Mouse (Mus musculus) megakaryocyte, embryonic 14.5 days (primary cell): Measurements from ENCODE around the gene Arhgap22. TPM values are rescaled to one million over a fixed set of nuclear protein-coding genes. Genes with fewer than 3 reads are reported as not detected.

Source experiments
- H3K27me3 ChIP-seq: replicated peaks from 2 replicates; pipeline ENCODE3; 2012; ENCODE audit warnings: inconsistent platforms
- H3K36me3 ChIP-seq: replicated peaks from 2 replicates; pipeline ENCODE3; 2012; ENCODE audit warnings: low read length, inconsistent platforms, mixed read lengths
- H3K4me1 ChIP-seq: 2 replicates; pipeline ENCODE4 v1.6.1; 2012; ENCODE audit warnings: inconsistent platforms
- H3K4me3 ChIP-seq: replicated peaks from 2 replicates; pipeline ENCODE3; 2012; ENCODE audit warnings: moderate library complexity, mild to moderate bottlenecking, inconsistent platforms
- H3K9me3 ChIP-seq: 2 replicates; pipeline ENCODE4 v1.6.1; 2012; ENCODE audit warnings: inconsistent platforms
- FLI1 ChIP-seq: IDR thresholded peaks from 2 replicates; pipeline ENCODE4 v1.6.1; 2012; ENCODE audit warnings: low read length, inconsistent platforms, mixed read lengths
- GATA1 ChIP-seq: IDR thresholded peaks from 3 replicates; pipeline ENCODE4 v1.6.1; 2012; ENCODE audit warnings: mixed read lengths, low read length, inconsistent platforms, borderline replicate concordance
- polyA plus RNA-seq: library from polyadenylated mRNA; stranded (reverse); fragments of >175 nt; gene quantifications from 2 replicates; pipeline ENCODE4 v1.2.3, GENCODE M21; 2012; ENCODE audit warnings: low replicate concordance; ENCODE audit not compliant: insufficient read depth

Arhgap22 gene
- polyA plus RNA-seq, 1 experiment = 6.5 TPM

- Histone ChIP-seq H3K36me3 (no peaks in the 10 kb centered on the region), H3K4me3 (peak overlapping the region; percentile 90), H3K9me3 (peaks cover 11% of the 10 kb centered on the region), H3K4me1 (peaks cover 28% of the 10 kb centered on the region), H3K27me3 (peaks cover 88% of the 10 kb centered on the region)
- TF ChIP-seq GATA1 (no peak), FLI1 (no peak)
Measured at GRCm38 (mm10) chr14:33319541-33320521, 106.0 kb downstream of the Arhgap22 start.

- Histone ChIP-seq H3K4me3 (no peak overlapping the region), H3K9me3 (peaks cover 8% of the 10 kb centered on the region)
Measured at GRCm38 (mm10) chr14:33320856-33321255, 107.0 kb downstream of the Arhgap22 start.

GRCm38 (mm10) chr14:33322661-33323088 lies 108.8 kb downstream of the Arhgap22 start:
- H3K36me3 ChIP-seq = no peaks in the 10 kb centered on the region
- no peak for TF ChIP-seq GATA1
- no peak for TF ChIP-seq FLI1
- no peaks in the 10 kb centered on the region for H3K9me3 ChIP-seq
- H3K4me1 ChIP-seq = peaks cover 29% of the 10 kb centered on the region
- no peak overlapping the region for H3K4me3 ChIP-seq
- H3K27me3 ChIP-seq = peaks cover 86% of the 10 kb centered on the region

More at GRCm38 (mm10) chr14:33320856-33321255, 107.0 kb downstream of the Arhgap22 start:
- Histone ChIP-seq H3K4me1 (peaks cover 28% of the 10 kb centered on the region), H3K27me3 (peaks cover 87% of the 10 kb centered on the region), H3K36me3 (no peaks in the 10 kb centered on the region)
- no peak for TF ChIP-seq GATA1
- no peak for TF ChIP-seq FLI1

GRCm38 (mm10) chr14:33324556-33324955 lies 110.7 kb downstream of the Arhgap22 start:
- no peaks in the 10 kb centered on the region for H3K9me3 ChIP-seq
- peaks cover 23% of the 10 kb centered on the region for H3K4me1 ChIP-seq
- H3K36me3 ChIP-seq = no peaks in the 10 kb centered on the region
- TF ChIP-seq FLI1 (no peak), GATA1 (no peak)
- H3K27me3 ChIP-seq = peaks cover 86% of the 10 kb centered on the region
- H3K4me3 ChIP-seq = no peak overlapping the region

- Histone ChIP-seq H3K36me3 (no peaks in the 10 kb centered on the region), H3K4me1 (peaks cover 13% of the 10 kb centered on the region), H3K9me3 (peaks cover 3% of the 10 kb centered on the region), H3K4me3 (no peak overlapping the region), H3K27me3 (peaks cover 76% of the 10 kb centered on the region)
- no peak for TF ChIP-seq FLI1
Measured at GRCm38 (mm10) chr14:33328369-33328768, 114.5 kb downstream of the Arhgap22 start.

GRCm38 (mm10) chr14:33329297-33329805 lies 115.5 kb downstream of the Arhgap22 start:
- peaks cover 8% of the 10 kb centered on the region for H3K9me3 ChIP-seq
- peaks cover 70% of the 10 kb centered on the region for H3K27me3 ChIP-seq
- no peak for TF ChIP-seq FLI1
- no peak for TF ChIP-seq GATA1

GRCm38 (mm10) chr14:33330986-33331385 lies 117.2 kb downstream of the Arhgap22 start:
- Histone ChIP-seq H3K9me3 (peaks cover 8% of the 10 kb centered on the region), H3K4me3 (no peak overlapping the region), H3K36me3 (no peaks in the 10 kb centered on the region), H3K27me3 (peaks cover 72% of the 10 kb centered on the region), H3K4me1 (peaks cover 8% of the 10 kb centered on the region)
- TF ChIP-seq GATA1 (no peak), FLI1 (no peak)

More at GRCm38 (mm10) chr14:33329297-33329805, 115.5 kb downstream of the Arhgap22 start:
- peaks cover 10% of the 10 kb centered on the region for H3K4me1 ChIP-seq
- H3K36me3 ChIP-seq = no peaks in the 10 kb centered on the region
- no peak overlapping the region for H3K4me3 ChIP-seq

GRCm38 (mm10) chr14:33331627-33332026 lies 117.8 kb downstream of the Arhgap22 start:
- TF ChIP-seq GATA1 (no peak), FLI1 (no peak)
- Histone ChIP-seq H3K27me3 (peaks cover 67% of the 10 kb centered on the region), H3K4me3 (no peak overlapping the region), H3K36me3 (no peaks in the 10 kb centered on the region), H3K9me3 (peaks cover 8% of the 10 kb centered on the region), H3K4me1 (peaks cover 8% of the 10 kb centered on the region)

- no peaks in the 10 kb centered on the region for H3K4me1 ChIP-seq
- H3K27me3 ChIP-seq = peaks cover 66% of the 10 kb centered on the region
- TF ChIP-seq GATA1 = no peak
- no peak for TF ChIP-seq FLI1
- H3K4me3 ChIP-seq = no peak overlapping the region
- no peaks in the 10 kb centered on the region for H3K36me3 ChIP-seq
- peaks cover 8% of the 10 kb centered on the region for H3K9me3 ChIP-seq
Measured at GRCm38 (mm10) chr14:33333833-33334232, 120.0 kb downstream of the Arhgap22 start.

GRCm38 (mm10) chr14:33334402-33334801 lies 120.6 kb downstream of the Arhgap22 start:
- Histone ChIP-seq H3K4me3 (no peak overlapping the region), H3K27me3 (peaks cover 63% of the 10 kb centered on the region), H3K9me3 (peaks cover 8% of the 10 kb centered on the region), H3K36me3 (no peaks in the 10 kb centered on the region), H3K4me1 (no peaks in the 10 kb centered on the region)
- no peak for TF ChIP-seq FLI1
